Mouse (Mus musculus): ENCODE results near the gene Fam217a.
"Not testable (repeated sequence)": the region's sequence is repeated elsewhere in the genome, so short reads cannot be mapped to it uniquely, and the experiment has no call there.

The Fam217a gene

GRCm38 (mm10) chr13:34874736-34875135 is 49.4 kb downstream of the Fam217a start:
- DNase-seq (ENCODE audit: extremely low spot score): not testable (repeated sequence)

- DNase-seq (ENCODE audit: extremely low spot score): peak; percentile 93
Measured at GRCm38 (mm10) chr13:34873801-34874681, 50.1 kb downstream of the Fam217a start.

GRCm38 (mm10) chr13:34864420-34865169 is 59.5 kb downstream of the Fam217a start:
- DNase-seq (ENCODE audit: extremely low spot score): peak; percentile 59

- DNase-seq (ENCODE audit: extremely low spot score): not testable (repeated sequence)
Measured at GRCm38 (mm10) chr13:34861166-34861565, 62.9 kb downstream of the Fam217a start.

Data from embryo, embryonic 9.5 days (tissue).